Mouse (Mus musculus) megakaryocyte, embryonic 14.5 days (primary cell): ENCODE data around the gene Map2. TPM values are rescaled to one million over a fixed set of nuclear protein-coding genes. Genes with fewer than 3 reads are reported as not detected.

Source experiments
- H3K27me3 ChIP-seq: replicated peaks from 2 replicates; pipeline ENCODE3; 2012; ENCODE audit warnings: inconsistent platforms
- H3K36me3 ChIP-seq: replicated peaks from 2 replicates; pipeline ENCODE3; 2012; ENCODE audit warnings: low read length, inconsistent platforms, mixed read lengths
- H3K4me1 ChIP-seq: 2 replicates; pipeline ENCODE4 v1.6.1; 2012; ENCODE audit warnings: inconsistent platforms
- H3K4me3 ChIP-seq: replicated peaks from 2 replicates; pipeline ENCODE3; 2012; ENCODE audit warnings: moderate library complexity, mild to moderate bottlenecking, inconsistent platforms
- H3K9me3 ChIP-seq: 2 replicates; pipeline ENCODE4 v1.6.1; 2012; ENCODE audit warnings: inconsistent platforms
- FLI1 ChIP-seq: IDR thresholded peaks from 2 replicates; pipeline ENCODE4 v1.6.1; 2012; ENCODE audit warnings: low read length, inconsistent platforms, mixed read lengths
- GATA1 ChIP-seq: IDR thresholded peaks from 3 replicates; pipeline ENCODE4 v1.6.1; 2012; ENCODE audit warnings: mixed read lengths, low read length, inconsistent platforms, borderline replicate concordance
- polyA plus RNA-seq: library from polyadenylated mRNA; stranded (reverse); fragments of >175 nt; gene quantifications from 2 replicates; pipeline ENCODE4 v1.2.3, GENCODE M21; 2012; ENCODE audit warnings: low replicate concordance; ENCODE audit not compliant: insufficient read depth

The Map2 gene
- polyA plus RNA-seq, 1 experiment = not detected

GRCm38 (mm10) chr1:66335724-66336284, 160.7 kb downstream of the Map2 start:
- no peaks in the 10 kb centered on the region for H3K27me3 ChIP-seq
- H3K9me3 ChIP-seq = no peaks in the 10 kb centered on the region
- no peaks in the 10 kb centered on the region for H3K4me1 ChIP-seq
- H3K4me3 ChIP-seq = no peak overlapping the region
- no peaks in the 10 kb centered on the region for H3K36me3 ChIP-seq
- TF ChIP-seq FLI1 = no peak
- no peak for TF ChIP-seq GATA1

GRCm38 (mm10) chr1:66339213-66339612, 164.1 kb downstream of the Map2 start:
- H3K9me3 ChIP-seq = no peaks in the 10 kb centered on the region
- TF ChIP-seq FLI1 (no peak), GATA1 (no peak)
- H3K27me3 ChIP-seq = no peaks in the 10 kb centered on the region
- H3K4me1 ChIP-seq = no peaks in the 10 kb centered on the region
- no peak overlapping the region for H3K4me3 ChIP-seq
- no peaks in the 10 kb centered on the region for H3K36me3 ChIP-seq

- Histone ChIP-seq H3K27me3 (no peaks in the 10 kb centered on the region), H3K36me3 (no peaks in the 10 kb centered on the region), H3K4me1 (no peaks in the 10 kb centered on the region), H3K4me3 (no peak overlapping the region), H3K9me3 (no peaks in the 10 kb centered on the region)
- TF ChIP-seq FLI1 = no peak
- TF ChIP-seq GATA1 = no peak
Observed at GRCm38 (mm10) chr1:66348404-66349165, 173.5 kb downstream of the Map2 start.

DNA sequence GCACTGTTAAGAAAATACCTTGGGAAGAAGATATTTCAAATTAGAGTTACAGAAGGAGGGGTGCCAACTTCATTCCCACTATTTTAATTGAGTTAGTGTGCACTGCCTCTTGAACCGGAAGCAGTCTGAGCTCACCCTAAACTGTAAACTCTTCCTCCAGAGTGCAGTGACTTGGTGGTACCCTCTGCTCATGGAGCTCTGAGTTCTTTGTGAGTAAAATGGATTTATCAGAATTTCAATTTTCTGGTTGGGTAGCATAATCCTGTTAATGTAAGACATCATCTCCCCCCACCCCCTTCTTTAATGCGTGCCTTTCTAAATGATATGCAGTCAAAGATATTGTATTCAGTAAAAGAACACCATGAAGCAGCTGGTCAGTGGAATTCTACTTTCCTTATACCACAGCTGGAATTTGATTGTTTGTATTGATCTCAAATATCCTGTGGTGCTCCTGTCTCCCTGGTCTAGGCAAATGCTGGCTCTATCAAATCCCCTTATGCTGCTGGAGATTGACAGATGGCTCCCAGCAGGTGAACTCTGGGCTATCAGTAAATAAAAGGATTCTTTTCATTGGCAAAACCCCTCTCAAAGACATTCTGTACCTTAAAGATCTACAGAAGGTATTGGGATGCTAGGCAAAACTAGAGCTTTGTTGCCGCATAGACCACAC, 174.2 kb downstream of the Map2 start:
- no peaks in the 10 kb centered on the region for H3K4me1 ChIP-seq
- no peak overlapping the region for H3K4me3 ChIP-seq
- H3K36me3 ChIP-seq = no peaks in the 10 kb centered on the region
- H3K27me3 ChIP-seq = no peaks in the 10 kb centered on the region
- no peaks in the 10 kb centered on the region for H3K9me3 ChIP-seq
- no peak for TF ChIP-seq FLI1
- TF ChIP-seq GATA1 = no peak

- no peak for TF ChIP-seq GATA1
- TF ChIP-seq FLI1 = no peak
- H3K27me3 ChIP-seq = no peaks in the 10 kb centered on the region
Observed at GRCm38 (mm10) chr1:66351366-66351765, 176.3 kb downstream of the Map2 start.

GRCm38 (mm10) chr1:66361799-66362198, 186.7 kb downstream of the Map2 start:
- 0 out of 2 replicates have a peak, but pooled peaks cover 4% of the 10 kb centered on the region for H3K9me3 ChIP-seq

More at GRCm38 (mm10) chr1:66351366-66351765, 176.3 kb downstream of the Map2 start:
- Histone ChIP-seq H3K36me3 (no peaks in the 10 kb centered on the region), H3K9me3 (no peaks in the 10 kb centered on the region), H3K4me1 (no peaks in the 10 kb centered on the region), H3K4me3 (no peak overlapping the region)

GRCm38 (mm10) chr1:66363285-66363684, 188.2 kb downstream of the Map2 start:
- H3K4me3 ChIP-seq = no peak overlapping the region

More at GRCm38 (mm10) chr1:66361799-66362198, 186.7 kb downstream of the Map2 start:
- Histone ChIP-seq H3K27me3 (no peaks in the 10 kb centered on the region), H3K36me3 (no peaks in the 10 kb centered on the region), H3K4me1 (no peaks in the 10 kb centered on the region), H3K4me3 (no peak overlapping the region)
- TF ChIP-seq GATA1 = no peak
- TF ChIP-seq FLI1 = no peak

DNA sequence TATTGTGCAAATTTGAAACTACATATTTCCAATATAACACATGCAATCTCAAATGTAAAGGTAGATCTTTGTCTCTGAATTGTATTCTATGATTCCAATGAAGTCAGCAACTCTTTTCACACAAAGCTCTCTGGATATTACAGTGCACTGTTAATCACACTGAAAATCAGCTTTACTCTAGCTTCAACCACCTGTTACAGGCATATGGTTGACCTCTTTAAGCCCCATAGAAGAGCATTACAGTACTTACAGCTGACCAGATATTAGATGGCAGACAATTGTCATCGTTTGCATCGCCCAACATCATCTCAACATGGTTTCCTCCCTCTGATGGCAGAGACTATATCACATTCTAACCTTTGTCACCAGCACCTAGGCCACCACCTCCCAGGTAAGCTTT, 189.3 kb downstream of the Map2 start:
- Histone ChIP-seq H3K36me3 (no peaks in the 10 kb centered on the region), H3K4me3 (no peak overlapping the region), H3K4me1 (no peaks in the 10 kb centered on the region), H3K9me3 (0 out of 2 replicates have a peak, but pooled peaks cover 4% of the 10 kb centered on the region), H3K27me3 (no peaks in the 10 kb centered on the region)
- no peak for TF ChIP-seq FLI1
- TF ChIP-seq GATA1 = no peak

More at GRCm38 (mm10) chr1:66363285-66363684, 188.2 kb downstream of the Map2 start:
- H3K36me3 ChIP-seq = no peaks in the 10 kb centered on the region
- no peaks in the 10 kb centered on the region for H3K4me1 ChIP-seq
- H3K27me3 ChIP-seq = no peaks in the 10 kb centered on the region
- H3K9me3 ChIP-seq = 0 out of 2 replicates have a peak, but pooled peaks cover 4% of the 10 kb centered on the region
- no peak for TF ChIP-seq FLI1
- TF ChIP-seq GATA1 = no peak

GRCm38 (mm10) chr1:66365600-66365999, 190.5 kb downstream of the Map2 start:
- no peaks in the 10 kb centered on the region for H3K36me3 ChIP-seq
- TF ChIP-seq GATA1 (no peak), FLI1 (no peak)
- H3K27me3 ChIP-seq = no peaks in the 10 kb centered on the region
- H3K4me1 ChIP-seq = no peaks in the 10 kb centered on the region
- no peak overlapping the region for H3K4me3 ChIP-seq
- H3K9me3 ChIP-seq = 0 out of 2 replicates have a peak, but pooled peaks cover 4% of the 10 kb centered on the region

- Histone ChIP-seq H3K36me3 (no peaks in the 10 kb centered on the region), H3K4me3 (no peak overlapping the region), H3K4me1 (no peaks in the 10 kb centered on the region), H3K9me3 (no peaks in the 10 kb centered on the region), H3K27me3 (no peaks in the 10 kb centered on the region)
- no peak for TF ChIP-seq FLI1
- TF ChIP-seq GATA1 = no peak
Observed at GRCm38 (mm10) chr1:66369486-66369885, 194.4 kb downstream of the Map2 start.
